Mouse (Mus musculus) olfactory bulb, adult 2 months (tissue): ENCODE results near the gene Tgif1.

ENCODE experiments used
- CTCF ChIP-seq: fragments of 200-500 bp; IDR thresholded peaks from 2 replicates; pipeline ENCODE4 v1.5.1; 2012; ENCODE audit warnings: low read depth, mild to moderate bottlenecking, low read length, moderate library complexity; ENCODE audit not compliant: insufficient read depth
- POLR2A ChIP-seq: fragments of 200-500 bp; IDR thresholded peaks from 2 replicates; pipeline ENCODE4 v1.6.1; 2012; ENCODE audit warnings: mild to moderate bottlenecking, low read depth, low read length, moderate library complexity; ENCODE audit not compliant: insufficient read depth

DNA sequence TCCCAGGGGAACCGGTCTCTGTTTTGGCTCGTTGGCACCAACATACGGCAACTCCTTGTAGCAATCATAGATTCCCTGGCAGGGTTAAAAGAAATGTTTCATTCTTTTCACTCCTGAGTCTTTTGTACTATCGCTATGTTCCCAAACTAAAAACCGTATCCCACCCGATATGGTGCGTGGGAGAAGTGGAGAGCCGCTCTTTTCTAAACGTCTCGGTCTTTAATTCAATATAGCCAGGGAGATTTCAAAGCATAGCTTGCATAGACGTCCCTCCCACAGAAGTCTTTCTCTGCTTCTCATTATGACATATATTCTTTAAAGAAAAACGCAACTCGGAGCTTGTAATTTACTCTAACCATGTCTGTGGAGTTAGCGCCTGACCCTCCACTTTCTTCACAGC is 51.3 kb downstream of the Tgif1 start:
- TF ChIP-seq CTCF (no peak), POLR2A (no peak)
